Comparison of ENCODE assay signal across 11 mouse cellular contexts in genomic region chr2:63117209-63118193, GRCm38 (mm10).
DNase-seq lines count a peak whose midpoint lies in the region; ATAC-seq lines count a peak whose summit lies in the region.
"Had no signal": no experiment of that assay in that cellular context is flagged by ENCODE, and none has a peak within 500 bp of the region (broad histone marks: within the 10 kb centered on the region; RNA-seq: fewer than 3 reads in every experiment).

No protein-coding gene starts in this region.

- DNase-seq in right cerebral cortex, adult 18-20 months = peak; percentile 17
- DNase-seq in right cerebral cortex, postnatal 36 days (ENCODE audit: low spot score in 2 of 2) = no peak
- DNase-seq in mesoderm, embryonic 11.5 days (ENCODE audit: low read depth, low spot score) = peak; percentile 24
- peak; percentile 35 for DNase-seq in retina, postnatal 1 day
- DNase-seq in natural killer cell, adult 2 months (ENCODE audit: low spot score in 2 of 2) = no peak
- DNase-seq in frontal cortex, postnatal 14 days (ENCODE audit: low spot score in 2 of 2) = no peak
- no peak for DNase-seq in frontal cortex, postnatal 10 days (ENCODE audit: low spot score in 2 of 2)
- DNase-seq: kidney, adult 18-20 months had no signal

- no peak overlapping the region for H3K4me3 ChIP-seq in forebrain, embryonic 12.5 days (replicated peaks)
- H3K4me3 ChIP-seq: heart, embryonic 12.5 days; megakaryocyte, embryonic 14.5 days had no signal

- peak; percentile 87 for ATAC-seq in forebrain, embryonic 12.5 days (ENCODE audit: low FRiP score)

- H3K27me3 ChIP-seq in forebrain, embryonic 12.5 days = peaks cover 5% of the 10 kb centered on the region; the same call in 1 of the 2 replicates
- H3K27me3 ChIP-seq: heart, embryonic 12.5 days; megakaryocyte, embryonic 14.5 days had no signal

- peak overlapping the region; percentile 81 for H3K27ac ChIP-seq in forebrain, embryonic 12.5 days

- H3K9me3 ChIP-seq in forebrain, embryonic 12.5 days = no peaks in the 10 kb centered on the region
- H3K9me3 ChIP-seq: heart, embryonic 12.5 days; megakaryocyte, embryonic 14.5 days had no signal

- H3K4me1 ChIP-seq in forebrain, embryonic 12.5 days = peaks cover 12% of the 10 kb centered on the region
- H3K4me1 ChIP-seq: megakaryocyte, embryonic 14.5 days had no signal

- H3K36me3 ChIP-seq in forebrain, embryonic 12.5 days (replicated peaks) = no peaks in the 10 kb centered on the region
- H3K36me3 ChIP-seq: heart, embryonic 12.5 days had no signal

- H3K4me2 ChIP-seq in forebrain, embryonic 12.5 days = peak overlapping the region; percentile 26
- H3K4me2 ChIP-seq: heart, embryonic 12.5 days had no signal

- 37% methylated on average over 4 of the region's 4 CpGs for WGBS in forebrain, embryonic 12.5 days

- no peak overlapping the region for H3K9ac ChIP-seq in forebrain, embryonic 12.5 days
- H3K9ac ChIP-seq: heart, embryonic 12.5 days had no signal

Comparison
In these comparisons a context has a peak if more than half of its experiments do, and no peak if none do; other contexts are left out.
1. DNase-seq: peak in right cerebral cortex, adult 18-20 months (single experiment), mesoderm, embryonic 11.5 days (single experiment) and retina, postnatal 1 day (single experiment); none in right cerebral cortex, postnatal 36 days (0 of 2), natural killer cell, adult 2 months (0 of 2), frontal cortex, postnatal 14 days (0 of 2) and frontal cortex, postnatal 10 days (0 of 2).